Mouse (Mus musculus): Measurements from ENCODE around the gene Klk14. TPM values are rescaled to one million over a fixed set of nuclear protein-coding genes. Genes with fewer than 3 reads are reported as not detected.
"Not testable (repeated sequence)": the region's sequence is repeated elsewhere in the genome, so short reads cannot be mapped to it uniquely, and the experiment has no call there.

Klk14 gene
- polyA plus RNA-seq, 1 experiment: not detected

DNA sequence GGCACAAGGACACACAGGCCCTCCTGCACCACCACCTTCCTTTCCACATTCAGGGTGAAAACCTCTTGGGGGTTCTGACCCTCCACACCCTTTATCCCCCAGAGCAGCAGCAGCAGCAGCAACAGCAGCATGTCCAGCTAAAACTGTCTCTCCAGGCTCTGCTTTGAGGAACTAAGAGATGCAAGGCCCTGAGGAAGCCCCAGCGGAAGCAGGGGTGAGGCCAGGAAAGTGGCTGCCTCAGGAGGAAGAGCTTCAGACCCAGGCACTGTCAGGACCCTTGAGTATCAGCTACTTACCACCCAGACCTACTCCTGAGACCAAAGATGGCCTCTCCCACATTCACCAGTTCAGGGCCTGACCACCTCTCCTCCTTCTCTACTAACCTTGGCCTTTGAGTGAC lies 30.2 kb upstream of the Klk14 start, which contains the start of gene Siglece:
Gene Siglece, minus strand, starts transcription at position 160 of the 400 bp plus-strand sequence.
- TF ChIP-seq CTCF (IDR thresholded peaks at IDR 0.05; ENCODE audit: low read depth, low read length) (no peak), EP300 (IDR thresholded peaks at IDR 0.05; ENCODE audit: insufficient read depth, low read depth, low read length) (no peak), POLR2A (IDR thresholded peaks at IDR 0.05; ENCODE audit: insufficient read depth, low read length) (no peak)
- no peaks in the 10 kb centered on the region for H3K4me1 ChIP-seq (ENCODE audit: control insufficient read depth, insufficient read depth, low read length)
- H3K4me3 ChIP-seq (ENCODE audit: low read depth, low read length): no peak within 1 kb of the TSS
- H3K9me3 ChIP-seq (replicated peaks; ENCODE audit: control insufficient read depth, insufficient read depth, low read length, poor library complexity, severe bottlenecking): no peaks in the 10 kb centered on the region
- H3K36me3 ChIP-seq (ENCODE audit: control insufficient read depth, insufficient read depth, low read length, poor library complexity, severe bottlenecking): no peaks in the 10 kb centered on the region
- H3K9ac ChIP-seq (ENCODE audit: low read depth, poor library complexity, severe bottlenecking): no peak within 1 kb of the TSS
- H3K27ac ChIP-seq (ENCODE audit: insufficient read depth, low read length): no peak within 1 kb of the TSS
- H3K27me3 ChIP-seq (ENCODE audit: control insufficient read depth, insufficient read depth, low read length, poor library complexity, severe bottlenecking): no peaks in the 10 kb centered on the region

DNA sequence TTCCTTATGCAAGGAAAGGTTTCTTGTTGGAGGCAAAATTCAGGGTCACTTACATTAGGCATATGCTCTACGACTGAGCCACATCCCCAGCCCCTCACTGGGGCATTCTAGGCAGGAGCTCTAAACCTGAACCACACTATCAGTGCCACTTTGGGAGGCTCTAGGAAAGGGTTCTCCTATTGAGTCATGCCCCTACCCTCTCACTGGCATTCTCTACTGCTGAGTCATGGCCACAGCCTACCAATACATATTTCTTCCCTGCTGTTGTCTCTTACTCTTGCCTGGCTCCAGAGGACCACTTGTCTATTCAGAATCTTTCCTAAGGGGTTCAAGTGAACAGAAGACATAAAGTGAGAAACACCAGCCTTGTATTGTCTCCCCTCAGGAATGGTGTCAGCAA lies 27.4 kb upstream of the Klk14 start:
- H3K36me3 ChIP-seq (ENCODE audit: control insufficient read depth, insufficient read depth, low read length, poor library complexity, severe bottlenecking): no peaks in the 10 kb centered on the region
- H3K4me1 ChIP-seq (ENCODE audit: control insufficient read depth, insufficient read depth, low read length): no peaks in the 10 kb centered on the region
- H3K9me3 ChIP-seq (replicated peaks; ENCODE audit: control insufficient read depth, insufficient read depth, low read length, poor library complexity, severe bottlenecking): no peaks in the 10 kb centered on the region
- no peaks in the 10 kb centered on the region for H3K27me3 ChIP-seq (ENCODE audit: control insufficient read depth, insufficient read depth, low read length, poor library complexity, severe bottlenecking)
- H3K4me3 ChIP-seq (ENCODE audit: low read depth, low read length): no peak overlapping the region
- H3K9ac ChIP-seq (ENCODE audit: low read depth, poor library complexity, severe bottlenecking): no peak overlapping the region
- TF ChIP-seq POLR2A (IDR thresholded peaks at IDR 0.05; ENCODE audit: insufficient read depth, low read length): no peak
- TF ChIP-seq EP300 (IDR thresholded peaks at IDR 0.05; ENCODE audit: insufficient read depth, low read depth, low read length): no peak
- TF ChIP-seq CTCF (IDR thresholded peaks at IDR 0.05; ENCODE audit: low read depth, low read length): no peak
- no peak overlapping the region for H3K27ac ChIP-seq (ENCODE audit: insufficient read depth, low read length)

DNA sequence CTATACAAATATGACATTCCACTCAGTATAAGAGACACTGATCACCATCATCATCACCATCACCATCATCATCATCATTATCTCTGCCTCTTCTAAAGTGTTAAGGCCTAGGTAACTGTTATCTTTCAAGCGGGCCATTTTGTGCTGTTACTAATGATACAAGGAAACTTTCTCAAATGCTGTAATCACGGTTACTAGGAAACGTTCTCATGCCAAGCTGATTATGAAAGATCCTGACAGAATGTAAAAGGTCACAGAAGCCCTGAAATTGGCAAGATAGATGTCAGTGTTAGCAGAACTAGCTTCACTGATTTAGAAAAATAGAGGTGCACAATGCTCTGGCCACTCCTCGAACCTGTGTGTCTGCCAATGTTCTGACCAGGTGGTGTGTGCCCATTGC lies 23.0 kb upstream of the Klk14 start:
- not testable (repeated sequence) for H3K36me3 ChIP-seq (ENCODE audit: control insufficient read depth, insufficient read depth, low read length, poor library complexity, severe bottlenecking); H3K9ac ChIP-seq (ENCODE audit: low read depth, poor library complexity, severe bottlenecking); H3K4me3 ChIP-seq (ENCODE audit: low read depth, low read length); H3K27me3 ChIP-seq (ENCODE audit: control insufficient read depth, insufficient read depth, low read length, poor library complexity, severe bottlenecking); H3K4me1 ChIP-seq (ENCODE audit: control insufficient read depth, insufficient read depth, low read length); H3K27ac ChIP-seq (ENCODE audit: insufficient read depth, low read length); H3K9me3 ChIP-seq (replicated peaks; ENCODE audit: control insufficient read depth, insufficient read depth, low read length, poor library complexity, severe bottlenecking)

DNA sequence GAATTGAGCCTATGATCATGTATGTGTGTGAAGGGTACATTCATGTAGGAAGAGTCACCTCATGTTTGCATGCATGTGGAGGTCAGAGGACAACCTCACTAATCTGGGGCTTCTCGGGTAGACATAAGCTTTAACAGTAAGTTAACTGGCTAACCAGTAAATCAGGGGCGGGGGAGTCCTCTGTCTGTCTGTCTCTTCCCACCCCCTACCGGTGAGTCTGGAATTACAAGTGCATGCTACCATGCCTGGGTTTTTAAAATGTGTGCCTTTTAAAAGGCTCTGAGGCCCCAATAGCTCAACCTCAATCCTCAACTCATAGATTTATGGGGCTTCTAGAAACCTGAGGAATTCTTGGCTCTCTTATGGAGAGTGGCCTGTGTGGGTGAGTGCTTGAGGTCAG lies 21.6 kb upstream of the Klk14 start:
- TF ChIP-seq POLR2A (IDR thresholded peaks at IDR 0.05; ENCODE audit: insufficient read depth, low read length) (no peak), CTCF (IDR thresholded peaks at IDR 0.05; ENCODE audit: low read depth, low read length) (peak; percentile 50)
- Histone ChIP-seq H3K27me3 (ENCODE audit: control insufficient read depth, insufficient read depth, low read length, poor library complexity, severe bottlenecking) (no peaks in the 10 kb centered on the region), H3K4me3 (ENCODE audit: low read depth, low read length) (no peak overlapping the region), H3K9me3 (replicated peaks; ENCODE audit: control insufficient read depth, insufficient read depth, low read length, poor library complexity, severe bottlenecking) (no peaks in the 10 kb centered on the region), H3K4me1 (ENCODE audit: control insufficient read depth, insufficient read depth, low read length) (no peaks in the 10 kb centered on the region), H3K27ac (ENCODE audit: insufficient read depth, low read length) (no peak overlapping the region), H3K36me3 (ENCODE audit: control insufficient read depth, insufficient read depth, low read length, poor library complexity, severe bottlenecking) (no peaks in the 10 kb centered on the region), H3K9ac (ENCODE audit: low read depth, poor library complexity, severe bottlenecking) (no peak overlapping the region)

DNA sequence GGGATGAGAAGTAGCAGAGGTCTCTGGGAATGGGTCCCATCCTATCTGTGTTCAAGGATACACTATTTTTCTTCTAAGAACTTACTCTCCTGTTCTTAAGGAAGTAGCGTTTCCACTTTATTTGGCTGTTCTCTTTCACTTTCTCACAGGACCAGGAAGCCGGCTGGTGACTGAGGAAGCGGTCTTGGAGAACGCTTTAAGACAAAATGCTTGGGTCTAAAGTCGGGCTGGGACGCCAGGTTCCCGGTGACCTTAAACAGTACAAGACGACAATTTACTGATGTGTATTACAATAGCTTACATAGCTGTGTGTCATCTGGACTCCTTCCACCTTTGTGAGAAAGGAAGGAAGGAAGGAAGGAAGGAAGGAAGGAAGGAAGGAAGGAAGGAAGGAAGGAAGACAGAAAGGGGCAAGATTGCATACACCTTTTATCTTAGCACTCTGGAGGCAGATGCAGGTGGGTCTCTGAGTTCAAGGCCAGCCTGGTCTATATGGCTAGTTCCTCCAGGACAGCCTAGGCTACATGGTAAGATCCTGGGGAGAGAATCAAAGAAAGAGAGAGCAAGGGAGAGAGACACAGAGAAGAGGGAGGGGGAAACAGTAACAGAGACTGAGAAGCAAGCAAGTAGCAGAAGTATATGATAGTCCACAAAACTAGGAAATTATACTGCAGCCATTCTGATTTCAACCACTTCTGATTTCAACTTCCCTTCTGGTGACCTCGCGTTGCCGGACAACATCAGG lies 19.0 kb upstream of the Klk14 start:
- Histone ChIP-seq H3K4me1 (ENCODE audit: control insufficient read depth, insufficient read depth, low read length) (peaks cover 2% of the 10 kb centered on the region), H3K9me3 (replicated peaks; ENCODE audit: control insufficient read depth, insufficient read depth, low read length, poor library complexity, severe bottlenecking) (no peaks in the 10 kb centered on the region), H3K27ac (ENCODE audit: insufficient read depth, low read length) (no peak overlapping the region), H3K4me3 (ENCODE audit: low read depth, low read length) (peak overlapping the region; percentile 42), H3K9ac (ENCODE audit: low read depth, poor library complexity, severe bottlenecking) (peak overlapping the region; percentile 22; the same call in 1 of the 2 replicates), H3K27me3 (ENCODE audit: control insufficient read depth, insufficient read depth, low read length, poor library complexity, severe bottlenecking) (no peaks in the 10 kb centered on the region), H3K36me3 (ENCODE audit: control insufficient read depth, insufficient read depth, low read length, poor library complexity, severe bottlenecking) (no peaks in the 10 kb centered on the region)
- TF ChIP-seq POLR2A (IDR thresholded peaks at IDR 0.05; ENCODE audit: insufficient read depth, low read length): no peak
- TF ChIP-seq CTCF (IDR thresholded peaks at IDR 0.05; ENCODE audit: low read depth, low read length): no peak
- TF ChIP-seq EP300 (IDR thresholded peaks at IDR 0.05; ENCODE audit: insufficient read depth, low read depth, low read length): no peak

DNA sequence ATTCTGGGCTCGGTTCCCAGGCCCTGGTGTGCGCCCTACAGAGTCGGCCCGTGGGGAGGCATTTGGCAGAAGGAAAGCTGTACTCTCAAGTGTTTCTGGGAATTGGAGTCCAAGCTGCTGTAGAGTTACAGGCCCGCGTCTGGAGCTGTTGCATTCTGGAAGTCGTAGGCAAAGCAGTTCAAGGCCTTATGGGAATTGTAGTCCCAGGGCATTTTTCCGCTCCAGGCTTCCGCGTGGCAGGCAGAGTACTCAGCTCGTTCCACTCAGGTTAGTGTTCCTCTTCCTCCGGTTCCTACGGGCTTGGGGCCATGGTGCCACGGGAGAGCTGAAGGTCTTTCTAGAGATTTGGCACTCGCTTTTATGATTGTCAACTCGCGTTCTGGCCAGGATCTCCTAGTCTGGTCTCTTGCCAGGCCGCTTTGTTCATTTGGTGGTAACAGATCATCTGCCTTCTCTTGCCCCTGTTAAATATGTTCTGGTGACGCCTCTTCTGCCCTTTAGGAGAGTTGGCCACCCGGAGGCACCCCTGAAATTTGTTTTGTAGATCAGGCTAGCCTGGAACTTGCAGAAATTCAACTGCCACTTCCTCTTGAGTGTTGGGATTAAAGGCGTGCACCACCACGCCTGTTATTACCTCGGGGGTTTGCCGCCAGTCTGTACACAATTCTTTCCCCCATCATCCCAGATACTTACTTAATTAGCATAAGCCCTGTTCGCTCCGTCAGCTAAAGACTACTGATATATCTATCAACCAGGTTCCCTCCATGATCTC lies 18.2 kb upstream of the Klk14 start, which contains the start of gene Ctu1:
Gene Ctu1, plus strand, starts transcription at position 208 of the 772 bp plus-strand sequence.
- Histone ChIP-seq H3K4me1 (ENCODE audit: control insufficient read depth, insufficient read depth, low read length) (peaks cover 2% of the 10 kb centered on the region), H3K4me3 (ENCODE audit: low read depth, low read length) (peak within 1 kb of the TSS; percentile 97), H3K9me3 (replicated peaks; ENCODE audit: control insufficient read depth, insufficient read depth, low read length, poor library complexity, severe bottlenecking) (no peaks in the 10 kb centered on the region), H3K9ac (ENCODE audit: low read depth, poor library complexity, severe bottlenecking) (peak within 1 kb of the TSS; percentile 70), H3K36me3 (ENCODE audit: control insufficient read depth, insufficient read depth, low read length, poor library complexity, severe bottlenecking) (no peaks in the 10 kb centered on the region), H3K27me3 (ENCODE audit: control insufficient read depth, insufficient read depth, low read length, poor library complexity, severe bottlenecking) (no peaks in the 10 kb centered on the region), H3K27ac (ENCODE audit: insufficient read depth, low read length) (no peak within 1 kb of the TSS)
- TF ChIP-seq EP300 (IDR thresholded peaks at IDR 0.05; ENCODE audit: insufficient read depth, low read depth, low read length) (no peak), POLR2A (IDR thresholded peaks at IDR 0.05; ENCODE audit: insufficient read depth, low read length) (no peak), CTCF (IDR thresholded peaks at IDR 0.05; ENCODE audit: low read depth, low read length) (no peak)
